Mouse (Mus musculus): Measurements from ENCODE around the gene Anxa4. TPM values are rescaled to one million over a fixed set of nuclear protein-coding genes. Genes with fewer than 3 reads are reported as not detected.

Gene Anxa4
- polyA plus RNA-seq, 1 experiment from 2014 or later = 34.7 TPM

Other genes with a start within 250 kb of the Anxa4 start
- gene Asprv1, start 165.4 kb downstream of the Anxa4 start, polyA plus RNA-seq (2014; fragmentation: Nextera tagmentation; extraction: Ambion mirVana) = 0.50 and 0.61 TPM in 2 replicates
- 5.4 and 8.8 TPM in 2 replicates for gene Mxd1, start 124.4 kb downstream of the Anxa4 start, polyA plus RNA-seq (2014; fragmentation: Nextera tagmentation; extraction: Ambion mirVana)
- 125 and 142 TPM in 2 replicates for gene Snrnp27, start 109.1 kb downstream of the Anxa4 start, polyA plus RNA-seq (2014; fragmentation: Nextera tagmentation; extraction: Ambion mirVana)
- 27.0 and 38.3 TPM in 2 replicates for gene Gmcl1, start 60.2 kb downstream of the Anxa4 start, polyA plus RNA-seq (2014; fragmentation: Nextera tagmentation; extraction: Ambion mirVana)
- gene Aak1, start 55.9 kb upstream of the Anxa4 start, polyA plus RNA-seq (2014; fragmentation: Nextera tagmentation; extraction: Ambion mirVana) = 11.2 and 18.2 TPM in 2 replicates
- gene Nfu1, start 215.7 kb upstream of the Anxa4 start, polyA plus RNA-seq (2014; fragmentation: Nextera tagmentation; extraction: Ambion mirVana) = 102 and 119 TPM in 2 replicates
- gene Gfpt1, start 249.3 kb upstream of the Anxa4 start, polyA plus RNA-seq (2014; fragmentation: Nextera tagmentation; extraction: Ambion mirVana) = 16.8 and 22.3 TPM in 2 replicates

Data from kidney, embryonic 14.5 days (tissue).